Mouse (Mus musculus) heart, embryonic 12.5 days (tissue): ENCODE results near the gene Kpna7. TPM values are rescaled to one million over a fixed set of nuclear protein-coding genes. Genes with fewer than 3 reads are reported as not detected.
"Not testable (repeated sequence)": the region's sequence is repeated elsewhere in the genome, so short reads cannot be mapped to it uniquely, and the experiment has no call there.

ENCODE experiments used
- ATAC-seq: fragments of 200-750 bp; cut with Nextera tagmentation; 2 replicates; pipeline ENCODE4 v1.8.0; 2017; ENCODE audit warnings: moderate TSS enrichment, moderate library complexity; ENCODE audit not compliant: insufficient number of reproducible peaks, low FRiP score
- H3K27ac ChIP-seq: fragments of 300-500 bp; sonication (generic); 2 replicates; pipeline ENCODE4 v1.5.1; 2016; ENCODE audit warnings: mild to moderate bottlenecking, moderate library complexity; ENCODE audit not compliant: poor library complexity, severe bottlenecking
- H3K27me3 ChIP-seq: fragments of 300-500 bp; sonication (generic); replicated peaks from 2 replicates; pipeline ENCODE4 v1.6.1; 2016; ENCODE audit warnings: mild to moderate bottlenecking, moderate library complexity
- H3K36me3 ChIP-seq: fragments of 300-500 bp; sonication (generic); 2 replicates; pipeline ENCODE4 v1.6.1; 2016; ENCODE audit warnings: mild to moderate bottlenecking, moderate library complexity
- H3K4me1 ChIP-seq: fragments of 300-500 bp; sonication (generic); replicated peaks from 2 replicates; pipeline ENCODE4 v1.6.1; 2016; ENCODE audit warnings: mild to moderate bottlenecking
- H3K4me2 ChIP-seq: fragments of 300-500 bp; sonication (generic); 2 replicates; pipeline ENCODE4 v1.6.1; 2016; ENCODE audit warnings: mild to moderate bottlenecking, moderate library complexity
- H3K4me3 ChIP-seq: fragments of 300-500 bp; sonication (generic); 2 replicates; pipeline ENCODE4 v1.5.1; 2016; ENCODE audit warnings: mild to moderate bottlenecking
- H3K9ac ChIP-seq: fragments of 300-500 bp; sonication (generic); 2 replicates; pipeline ENCODE4 v1.6.1; 2016; ENCODE audit warnings: mild to moderate bottlenecking, moderate library complexity
- H3K9me3 ChIP-seq: fragments of 300-500 bp; sonication (generic); replicated peaks from 2 replicates; pipeline ENCODE4 v1.6.1; 2016; ENCODE audit warnings: mild to moderate bottlenecking, moderate library complexity
- WGBS: fragments of 180-500 bp; shearing (Covaris S2); methylation state at CpG from one replicate; pipeline ENCODE4 v1.1.7; 2016; 5-methylcytosine and 5-hydroxymethylcytosine counted together
- polyA plus RNA-seq: library from polyadenylated mRNA; unstranded; fragments of >200 nt; fragmentation: Nextera tagmentation; extraction: Ambion mirVana; gene quantifications from 2 replicates; pipeline ENCODE4 v1.2.1, GENCODE M21; 2016

Gene Kpna7
- polyA plus RNA-seq, 1 experiment from 2014 or later: not detected

DNA sequence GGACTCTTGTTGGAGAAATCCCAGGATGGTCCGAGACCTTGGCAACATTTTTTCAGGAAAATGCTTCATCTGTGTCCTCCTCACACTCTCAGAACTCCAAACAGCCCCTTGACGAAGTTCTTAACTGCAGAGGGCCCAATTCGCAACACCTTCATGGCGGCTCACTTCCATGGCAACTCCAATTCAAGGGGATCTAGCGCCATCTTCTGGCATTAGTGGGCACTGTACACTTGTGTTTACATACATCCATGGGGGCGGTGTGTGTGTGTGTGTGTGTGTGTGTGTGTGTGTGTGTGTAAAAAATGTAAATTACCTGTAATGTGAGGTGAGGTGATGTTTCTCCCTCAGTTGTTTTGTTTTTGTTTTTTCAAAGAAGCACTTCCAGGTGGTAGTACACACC lies 12.5 kb downstream of the Kpna7 start:
- 47% methylated on average over 6 of the region's 6 CpGs for WGBS

DNA sequence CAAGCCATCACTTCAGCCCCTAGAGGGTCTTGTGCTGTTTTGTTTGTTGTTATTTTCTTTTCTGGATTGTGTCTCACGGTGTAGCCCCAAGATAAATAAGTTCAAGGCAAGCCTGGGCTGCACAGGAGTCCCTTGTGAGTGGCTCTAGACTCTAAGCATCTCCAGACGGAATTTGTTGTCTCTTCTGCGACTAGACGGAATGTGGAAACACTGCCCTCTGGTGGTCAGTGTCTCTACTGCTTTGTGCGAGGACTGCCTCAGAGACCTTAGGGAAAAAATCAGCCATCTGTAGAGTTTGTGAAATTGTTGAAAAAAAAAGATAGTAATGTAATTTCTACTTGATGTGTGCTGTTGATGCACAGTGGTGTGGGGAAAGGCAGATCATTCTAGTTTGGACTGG lies 14.1 kb downstream of the Kpna7 start:
- no peak overlapping the region for H3K4me2 ChIP-seq
- no peaks in the 10 kb centered on the region for H3K27me3 ChIP-seq
- WGBS: under 1% methylated on average over 5 of the region's 5 CpGs
- H3K36me3 ChIP-seq: no peaks in the 10 kb centered on the region
- no peak overlapping the region for H3K9ac ChIP-seq
- no peak overlapping the region for H3K4me3 ChIP-seq
- ATAC-seq: no peak
- no peaks in the 10 kb centered on the region; the same call in 1 of the 2 replicates for H3K9me3 ChIP-seq
- H3K27ac ChIP-seq: no peak overlapping the region
- no peaks in the 10 kb centered on the region for H3K4me1 ChIP-seq

More for the DNA sequence above, 12.5 kb downstream of the Kpna7 start:
- no peaks in the 10 kb centered on the region for H3K4me1 ChIP-seq
- H3K9ac ChIP-seq: no peak overlapping the region
- no peak overlapping the region for H3K4me3 ChIP-seq
- no peaks in the 10 kb centered on the region; the same call in 1 of the 2 replicates for H3K9me3 ChIP-seq
- H3K4me2 ChIP-seq: no peak overlapping the region
- no peaks in the 10 kb centered on the region for H3K27me3 ChIP-seq
- ATAC-seq: no peak
- H3K36me3 ChIP-seq: no peaks in the 10 kb centered on the region
- H3K27ac ChIP-seq: no peak overlapping the region

DNA sequence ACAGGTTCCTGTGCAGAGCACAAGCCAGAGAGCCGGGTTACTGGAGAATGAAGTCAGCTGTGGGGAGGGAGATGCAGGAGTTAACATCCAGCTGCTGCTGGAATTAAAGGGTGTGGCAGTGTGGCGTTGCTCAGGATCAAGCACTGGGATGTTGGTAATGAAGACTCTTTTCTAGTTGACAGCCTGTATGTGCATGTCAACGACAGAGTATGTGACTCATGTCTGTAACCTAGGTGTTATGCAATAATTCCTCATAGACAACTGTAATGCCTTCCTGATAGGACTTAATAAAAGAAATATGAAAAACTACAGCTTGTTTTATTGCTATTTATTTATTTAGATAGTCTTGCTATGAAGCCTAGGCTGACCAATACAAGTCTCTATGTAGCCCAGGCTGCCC lies 15.0 kb downstream of the Kpna7 start:
- Histone ChIP-seq H3K27ac (no peak overlapping the region), H3K4me3 (no peak overlapping the region), H3K4me1 (no peaks in the 10 kb centered on the region), H3K9me3 (no peaks in the 10 kb centered on the region; the same call in 1 of the 2 replicates), H3K9ac (no peak overlapping the region), H3K27me3 (no peaks in the 10 kb centered on the region), H3K36me3 (no peaks in the 10 kb centered on the region), H3K4me2 (no peak overlapping the region)
- no peak for ATAC-seq
- 50% methylated on average over 3 of the region's 3 CpGs for WGBS

DNA sequence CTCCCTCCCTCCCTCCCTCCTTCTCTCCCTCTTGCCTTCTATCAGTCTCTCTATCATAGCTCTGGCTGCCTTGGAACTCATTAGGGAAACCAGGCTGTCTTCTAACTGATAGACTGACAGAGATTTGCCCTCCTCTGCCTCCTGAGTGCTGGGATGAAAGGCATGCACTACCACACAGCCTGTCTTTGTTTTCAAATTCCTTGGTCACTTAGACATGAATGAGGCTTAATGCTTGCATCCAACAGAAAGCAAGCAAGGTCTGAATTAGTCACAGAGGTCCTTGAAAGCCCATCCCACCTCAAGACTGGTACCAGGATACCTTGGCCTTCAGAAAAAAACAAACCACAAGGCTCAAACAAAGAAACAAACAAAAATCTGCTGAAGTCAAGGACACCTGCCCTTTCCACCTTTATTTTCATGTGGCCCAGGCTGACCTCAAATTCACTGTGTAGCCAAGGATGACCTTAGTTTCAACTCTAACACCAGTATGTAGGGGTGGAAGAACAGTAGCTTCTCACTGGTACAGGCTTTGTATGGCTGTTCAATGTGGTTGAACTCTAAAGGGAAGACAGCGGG lies 19.0 kb downstream of the Kpna7 start:
- Histone ChIP-seq H3K27me3 (no peaks in the 10 kb centered on the region), H3K4me1 (no peaks in the 10 kb centered on the region), H3K27ac (no peak overlapping the region), H3K36me3 (no peaks in the 10 kb centered on the region), H3K4me3 (no peak overlapping the region), H3K4me2 (no peak overlapping the region), H3K9me3 (no peaks in the 10 kb centered on the region), H3K9ac (no peak overlapping the region)
- WGBS: 76% methylated on average over 1 of the region's 1 CpGs
- no peak for ATAC-seq

DNA sequence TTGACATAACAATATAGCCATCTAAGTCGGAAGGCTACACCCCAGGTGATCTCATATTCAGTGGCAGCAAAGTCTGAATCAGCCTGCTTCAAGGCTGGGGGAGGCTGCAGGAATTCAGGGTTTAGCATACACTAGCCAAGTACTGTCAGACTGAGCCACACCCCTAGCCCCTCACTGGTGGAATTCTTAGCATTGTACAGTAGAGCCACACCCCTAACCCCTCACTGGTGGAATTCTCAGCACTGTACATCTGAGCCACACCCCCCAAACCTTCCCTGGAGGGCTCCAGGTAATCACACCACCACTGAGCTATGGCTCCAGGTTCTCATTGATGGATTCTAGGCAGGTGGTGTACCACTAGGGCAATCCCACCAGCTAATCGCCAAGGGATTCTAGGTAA lies 24.3 kb downstream of the Kpna7 start:
- WGBS: 74% methylated on average over 2 of the region's 2 CpGs
- no peaks in the 10 kb centered on the region for H3K9me3 ChIP-seq
- no peaks in the 10 kb centered on the region for H3K27me3 ChIP-seq
- H3K4me2 ChIP-seq: no peak overlapping the region
- no peak for ATAC-seq
- H3K4me1 ChIP-seq: no peaks in the 10 kb centered on the region
- no peaks in the 10 kb centered on the region for H3K36me3 ChIP-seq
- no peak overlapping the region for H3K27ac ChIP-seq
- no peak overlapping the region for H3K4me3 ChIP-seq
- no peak overlapping the region for H3K9ac ChIP-seq

DNA sequence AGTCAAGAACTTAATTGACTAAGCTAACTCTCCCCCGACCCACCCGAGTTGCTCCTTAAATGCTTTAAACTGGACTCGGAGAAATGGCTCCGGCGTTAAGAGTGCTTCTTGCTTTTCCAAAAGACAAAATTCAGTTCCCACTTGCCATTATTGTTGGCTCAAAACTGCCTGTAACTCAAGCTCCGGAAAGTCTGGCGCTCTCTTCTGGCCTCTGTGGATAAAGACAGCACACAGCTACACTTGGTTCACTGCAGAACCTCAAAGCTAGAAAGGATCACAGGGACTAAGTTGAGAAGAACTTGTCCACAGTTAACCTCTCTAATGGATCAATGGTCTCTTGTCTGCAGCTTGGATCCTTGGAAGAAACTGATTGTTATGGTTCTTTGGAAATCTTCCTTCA lies 25.1 kb downstream of the Kpna7 start:
- Histone ChIP-seq H3K36me3 (no peaks in the 10 kb centered on the region), H3K27ac (no peak overlapping the region), H3K4me3 (no peak overlapping the region), H3K9me3 (no peaks in the 10 kb centered on the region), H3K9ac (no peak overlapping the region), H3K27me3 (no peaks in the 10 kb centered on the region), H3K4me2 (no peak overlapping the region), H3K4me1 (no peaks in the 10 kb centered on the region)
- 81% methylated on average over 7 of the region's 7 CpGs for WGBS
- no peak for ATAC-seq

DNA sequence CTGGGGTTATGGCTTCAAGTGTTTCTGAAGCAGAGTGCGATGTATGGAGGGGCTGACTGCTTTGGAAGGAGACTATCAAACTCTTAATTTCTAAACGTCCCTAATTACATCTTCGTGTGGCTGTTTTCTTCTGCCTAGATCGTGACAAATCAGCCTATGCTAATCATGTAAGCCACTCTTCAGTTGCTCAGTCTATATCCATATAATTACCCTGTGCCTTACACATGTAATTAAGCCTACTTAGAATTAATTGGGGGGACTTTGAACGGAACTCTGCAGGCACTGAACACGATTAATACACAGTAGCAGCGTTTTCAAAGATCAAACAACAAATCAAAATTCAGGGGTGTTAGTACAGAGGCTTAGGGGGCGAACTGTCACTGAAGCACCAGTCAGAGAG lies 25.9 kb downstream of the Kpna7 start:
- no peak for ATAC-seq
- Histone ChIP-seq H3K4me2 (no peak overlapping the region), H3K36me3 (no peaks in the 10 kb centered on the region), H3K9ac (no peak overlapping the region), H3K4me3 (no peak overlapping the region), H3K27ac (no peak overlapping the region), H3K9me3 (no peaks in the 10 kb centered on the region), H3K27me3 (no peaks in the 10 kb centered on the region), H3K4me1 (no peaks in the 10 kb centered on the region)
- 80% methylated on average over 8 of the region's 8 CpGs for WGBS

DNA sequence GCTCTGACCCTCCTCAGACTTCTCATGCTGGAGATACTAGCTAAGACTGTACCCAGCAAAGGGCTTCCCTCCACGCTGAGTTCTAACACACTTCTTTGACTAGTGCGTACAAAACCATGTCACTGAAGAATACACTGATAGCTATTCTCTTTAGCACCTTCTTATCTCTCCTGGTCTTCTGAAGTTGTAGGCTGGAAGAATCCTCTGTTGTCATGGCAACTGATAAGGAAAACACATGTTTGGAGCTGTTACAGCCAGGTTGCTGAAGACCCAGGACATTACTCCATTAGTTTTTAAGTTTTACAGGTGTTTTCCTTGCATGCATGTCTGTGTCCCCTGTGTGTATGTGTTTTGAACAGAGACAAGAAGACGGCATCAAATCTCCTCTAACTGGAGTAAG lies 29.6 kb downstream of the Kpna7 start:
- H3K27ac ChIP-seq, H3K9ac ChIP-seq, H3K9me3 ChIP-seq, H3K4me1 ChIP-seq, H3K4me2 ChIP-seq, H3K36me3 ChIP-seq, ATAC-seq, H3K4me3 ChIP-seq, H3K27me3 ChIP-seq: not testable (repeated sequence)
- WGBS: 24% methylated on average over 3 of the region's 3 CpGs

DNA sequence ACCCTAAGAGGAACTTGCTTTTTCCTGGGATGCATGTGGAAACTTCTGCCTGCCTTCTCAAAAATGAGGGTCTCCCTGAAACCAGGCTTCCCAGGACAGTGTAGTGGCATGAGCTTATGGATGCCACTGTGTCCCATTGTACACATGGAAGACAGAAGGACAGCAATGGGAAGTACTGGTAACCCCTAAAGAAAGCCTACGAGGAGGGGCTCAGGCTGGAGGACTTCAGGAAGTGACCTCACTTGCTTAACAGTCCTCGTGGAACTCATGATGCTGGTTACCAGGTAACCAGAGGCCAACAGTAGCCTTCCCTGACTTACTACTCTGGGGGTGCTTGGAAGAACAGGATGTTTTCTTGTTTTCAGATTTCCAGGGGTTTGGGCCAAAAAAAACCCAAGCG lies 41.1 kb downstream of the Kpna7 start, which contains the start of gene 1700018F24Rik:
Gene 1700018F24Rik, plus strand, starts transcription at position 301 of the 400 bp plus-strand sequence.
- H3K4me3 ChIP-seq, H3K4me1 ChIP-seq, H3K9me3 ChIP-seq, H3K27ac ChIP-seq, H3K4me2 ChIP-seq, H3K9ac ChIP-seq, H3K27me3 ChIP-seq, H3K36me3 ChIP-seq: not testable (repeated sequence)
- 0 out of 2 replicates have a peak, but pooled peaks have one; percentile 25 for ATAC-seq
- WGBS: 38% methylated on average over 3 of the region's 3 CpGs

DNA sequence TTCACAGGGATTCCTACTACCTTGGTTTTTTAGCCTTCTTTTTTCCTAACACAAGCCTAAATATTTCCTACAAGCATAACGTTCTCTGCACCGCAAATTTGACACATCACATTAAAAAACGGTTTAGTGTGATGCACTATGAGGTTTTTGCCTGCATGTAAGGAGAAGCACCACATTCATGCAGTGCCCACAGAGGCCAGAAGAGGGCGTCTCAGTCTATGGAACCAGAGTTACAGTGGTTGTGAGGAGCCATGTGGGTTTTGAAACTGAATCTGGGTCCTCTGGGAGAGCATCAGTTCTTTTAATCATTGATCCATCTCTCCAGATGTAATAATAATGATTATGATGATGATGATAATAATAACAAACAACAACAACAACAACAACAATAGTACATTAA lies 42.2 kb downstream of the Kpna7 start:
- H3K36me3 ChIP-seq: no peaks in the 10 kb centered on the region
- no peaks in the 10 kb centered on the region for H3K4me1 ChIP-seq
- no peak for ATAC-seq
- WGBS: 48% methylated on average over 4 of the region's 4 CpGs
- no peak overlapping the region for H3K9ac ChIP-seq
- no peaks in the 10 kb centered on the region for H3K27me3 ChIP-seq
- H3K9me3 ChIP-seq: no peaks in the 10 kb centered on the region
- H3K4me2 ChIP-seq: no peak overlapping the region
- no peak overlapping the region for H3K4me3 ChIP-seq
- no peak overlapping the region for H3K27ac ChIP-seq

DNA sequence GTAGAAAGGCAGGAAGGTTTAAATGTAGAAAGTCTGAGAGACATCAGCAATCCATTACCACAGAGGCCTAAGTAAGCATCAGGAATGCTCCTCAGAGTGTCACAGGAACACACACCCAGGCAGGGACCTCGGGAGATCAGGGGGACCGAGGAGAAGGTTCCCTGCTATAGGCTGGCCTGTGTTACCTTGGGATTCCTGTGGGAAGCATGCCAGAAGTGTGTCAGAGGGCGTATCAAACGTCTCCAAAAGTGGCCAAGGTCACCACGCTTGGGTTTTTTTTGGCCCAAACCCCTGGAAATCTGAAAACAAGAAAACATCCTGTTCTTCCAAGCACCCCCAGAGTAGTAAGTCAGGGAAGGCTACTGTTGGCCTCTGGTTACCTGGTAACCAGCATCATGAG lies 51.4 kb downstream of the Kpna7 start, which contains the start of gene Gm4871:
Gene Gm4871, minus strand, starts transcription at position 364 of the 400 bp plus-strand sequence.
- not testable (repeated sequence) for H3K9ac ChIP-seq, H3K9me3 ChIP-seq, H3K36me3 ChIP-seq, H3K27ac ChIP-seq, H3K4me2 ChIP-seq, ATAC-seq, H3K27me3 ChIP-seq, H3K4me1 ChIP-seq, H3K4me3 ChIP-seq
- 66% methylated on average over 5 of the region's 5 CpGs for WGBS

DNA sequence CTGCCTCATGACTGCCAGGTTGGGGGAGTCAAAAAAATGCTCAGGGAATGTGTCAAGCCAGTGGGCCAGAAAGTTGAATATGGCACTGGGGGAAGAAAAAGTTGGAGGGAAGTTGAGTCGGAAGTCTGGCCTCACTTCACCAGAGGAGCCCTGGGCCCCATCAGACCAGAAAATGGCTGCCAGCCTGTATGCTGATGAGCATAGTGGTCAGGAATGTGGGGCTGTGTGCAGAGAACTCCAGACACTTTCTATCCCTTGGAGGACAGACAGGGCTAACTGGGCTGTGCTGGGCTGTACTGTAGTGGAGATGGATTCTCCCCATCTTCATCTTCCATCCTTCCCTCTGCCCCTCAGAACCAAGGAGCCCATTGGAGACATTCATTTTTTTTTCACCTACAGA lies 53.4 kb downstream of the Kpna7 start:
- WGBS: 94% methylated on average over 1 of the region's 1 CpGs
- not testable (repeated sequence) for H3K27me3 ChIP-seq, ATAC-seq, H3K4me1 ChIP-seq, H3K27ac ChIP-seq, H3K9me3 ChIP-seq, H3K4me2 ChIP-seq, H3K4me3 ChIP-seq, H3K9ac ChIP-seq, H3K36me3 ChIP-seq
